Mouse (Mus musculus): ENCODE data around the gene Ankrd22.
"Not testable (repeated sequence)": the region's sequence is repeated elsewhere in the genome, so short reads cannot be mapped to it uniquely, and the experiment has no call there.

GRCm38 (mm10) chr19:34206128-34206527 lies 40.3 kb upstream of the Ankrd22 start:
- not testable (repeated sequence) for TF ChIP-seq CTCF, EP300 (IDR thresholded peaks at IDR 0.05; ENCODE audit: low read depth)

All from liver, embryonic 14.5 days (tissue).